In genomic region chr3:21918431-21918830, GRCm38 (mm10) we compare ENCODE assay signal across 21 mouse cellular contexts.
DNase-seq lines count a peak whose midpoint lies in the region; ATAC-seq and TF ChIP-seq lines count a peak whose summit lies in the region.
"Had no signal": no experiment of that assay in that cellular context is flagged by ENCODE, and none has a peak within 500 bp of the region (broad histone marks: within the 10 kb centered on the region; RNA-seq: fewer than 3 reads in every experiment).

No protein-coding gene starts in this region.

- no peak for TF ChIP-seq CTCF in liver, postnatal 0 days (IDR thresholded peaks at IDR 0.05; ENCODE audit: low read depth)

- peak; percentile 77 for DNase-seq in heart, adult 11 months
- no peak for DNase-seq in heart, adult 18-20 months
- peak; percentile 9 for DNase-seq in liver, postnatal 0 days
- DNase-seq in liver, result no peak
- DNase-seq in induced T-regulatory cell, adult 2 months (ENCODE audit: low read depth), result peak; percentile 54
- peak; percentile 82 for DNase-seq in large intestine, adult 2 months (ENCODE audit: low read depth, low spot score)
- no peak for DNase-seq in T-cell, adult 2 months (ENCODE audit: low spot score)
- DNase-seq in left cerebral cortex, adult 8-10 months (ENCODE audit: low spot score in 2 of 2), result no peak
- DNase-seq: cerebellum, adult 18-20 months; cerebellum, postnatal 25 days; gastrocnemius, postnatal 25 days; heart, postnatal 4 days; right cerebral cortex, postnatal 14 days; thymus, postnatal 14 days had no signal

- no peaks in the 10 kb centered on the region for H3K9me3 ChIP-seq in liver, postnatal 0 days (ENCODE audit: low read length)
- H3K9me3 ChIP-seq: embryonic facial prominence, embryonic 12.5 days; forebrain, embryonic 12.5 days; heart, embryonic 10.5 days; hindbrain, embryonic 15.5 days; midbrain, embryonic 12.5 days had no signal

- no peak overlapping the region for H3K4me2 ChIP-seq in liver, postnatal 0 days (ENCODE audit: low read depth, low read length)
- H3K4me2 ChIP-seq: embryonic facial prominence, embryonic 12.5 days; forebrain, embryonic 12.5 days; hindbrain, embryonic 15.5 days; midbrain, embryonic 12.5 days had no signal

- H3K27ac ChIP-seq in liver, postnatal 0 days (ENCODE audit: low read depth), result no peak overlapping the region
- H3K27ac ChIP-seq: embryonic facial prominence, embryonic 12.5 days; forebrain, embryonic 12.5 days; heart, embryonic 10.5 days; hindbrain, embryonic 15.5 days; midbrain, embryonic 12.5 days had no signal

- H3K4me3 ChIP-seq in liver, postnatal 0 days (ENCODE audit: low read depth, low read length), result no peak overlapping the region
- H3K4me3 ChIP-seq: embryonic facial prominence, embryonic 12.5 days; forebrain, embryonic 12.5 days; heart, embryonic 10.5 days; hindbrain, embryonic 15.5 days; midbrain, embryonic 12.5 days had no signal

- ATAC-seq in liver, postnatal 0 days, result no peak
- ATAC-seq: intestine, embryonic 16.5 days; lung, postnatal 0 days had no signal

- peaks cover 6% of the 10 kb centered on the region; the same call in 1 of the 2 replicates for H3K4me1 ChIP-seq in liver, postnatal 0 days (ENCODE audit: insufficient read depth)
- H3K4me1 ChIP-seq: embryonic facial prominence, embryonic 12.5 days; forebrain, embryonic 12.5 days; heart, embryonic 10.5 days; hindbrain, embryonic 15.5 days; midbrain, embryonic 12.5 days had no signal

- TF ChIP-seq EP300 in liver, postnatal 0 days (IDR thresholded peaks at IDR 0.05; ENCODE audit: low read depth), result no peak

- H3K36me3 ChIP-seq in liver, postnatal 0 days (replicated peaks; ENCODE audit: insufficient read depth, low read length), result no peaks in the 10 kb centered on the region
- H3K36me3 ChIP-seq: embryonic facial prominence, embryonic 12.5 days; forebrain, embryonic 12.5 days; heart, embryonic 10.5 days; hindbrain, embryonic 15.5 days; midbrain, embryonic 12.5 days had no signal

- WGBS in liver, postnatal 0 days (ENCODE audit: insufficient replicate concordance), result 86% methylated on average over 10 of the region's 10 CpGs
- 42% methylated on average over 10 of the region's 10 CpGs for WGBS in large intestine, adult 2 months

- no peaks in the 10 kb centered on the region for H3K27me3 ChIP-seq in liver, postnatal 0 days (ENCODE audit: insufficient read depth, low read length)
- H3K27me3 ChIP-seq: embryonic facial prominence, embryonic 12.5 days; forebrain, embryonic 12.5 days; hindbrain, embryonic 15.5 days; midbrain, embryonic 12.5 days had no signal

- no peak overlapping the region for H3K9ac ChIP-seq in liver, postnatal 0 days (replicated peaks)
- H3K9ac ChIP-seq: embryonic facial prominence, embryonic 12.5 days; forebrain, embryonic 12.5 days; hindbrain, embryonic 15.5 days; midbrain, embryonic 12.5 days had no signal

Comparison
In these comparisons a context has a peak if more than half of its experiments do, and no peak if none do; other contexts are left out.
1. DNase-seq: peak in heart, adult 11 months (single experiment), liver, postnatal 0 days (single experiment), induced T-regulatory cell, adult 2 months (single experiment) and large intestine, adult 2 months (single experiment); none in heart, adult 18-20 months (0 of 2), liver (single experiment), T-cell, adult 2 months (single experiment) and left cerebral cortex, adult 8-10 months (0 of 2).